Mouse (Mus musculus) megakaryocyte, embryonic 14.5 days (primary cell): ENCODE results near the gene Rhox1. TPM values are rescaled to one million over a fixed set of nuclear protein-coding genes. Genes with fewer than 3 reads are reported as not detected.

Experiments
- H3K27me3 ChIP-seq: replicated peaks from 2 replicates; pipeline ENCODE3; 2012; ENCODE audit warnings: inconsistent platforms
- H3K36me3 ChIP-seq: replicated peaks from 2 replicates; pipeline ENCODE3; 2012; ENCODE audit warnings: low read length, inconsistent platforms, mixed read lengths
- H3K4me1 ChIP-seq: 2 replicates; pipeline ENCODE4 v1.6.1; 2012; ENCODE audit warnings: inconsistent platforms
- H3K4me3 ChIP-seq: replicated peaks from 2 replicates; pipeline ENCODE3; 2012; ENCODE audit warnings: moderate library complexity, mild to moderate bottlenecking, inconsistent platforms
- H3K9me3 ChIP-seq: 2 replicates; pipeline ENCODE4 v1.6.1; 2012; ENCODE audit warnings: inconsistent platforms
- FLI1 ChIP-seq: IDR thresholded peaks from 2 replicates; pipeline ENCODE4 v1.6.1; 2012; ENCODE audit warnings: low read length, inconsistent platforms, mixed read lengths
- GATA1 ChIP-seq: IDR thresholded peaks from 3 replicates; pipeline ENCODE4 v1.6.1; 2012; ENCODE audit warnings: mixed read lengths, low read length, inconsistent platforms, borderline replicate concordance
- polyA plus RNA-seq: library from polyadenylated mRNA; stranded (reverse); fragments of >175 nt; gene quantifications from 2 replicates; pipeline ENCODE4 v1.2.3, GENCODE M21; 2012; ENCODE audit warnings: low replicate concordance; ENCODE audit not compliant: insufficient read depth

Rhox1 gene
- polyA plus RNA-seq, 1 experiment: not detected

- no peak overlapping the region for H3K4me3 ChIP-seq
- H3K27me3 ChIP-seq: peaks cover 7% of the 10 kb centered on the region
- H3K9me3 ChIP-seq: no peaks in the 10 kb centered on the region; the same call in 1 of the 2 replicates
- no peak for TF ChIP-seq FLI1
- TF ChIP-seq GATA1: no peak
- H3K4me1 ChIP-seq: peaks cover 18% of the 10 kb centered on the region
- no peaks in the 10 kb centered on the region for H3K36me3 ChIP-seq
These were observed 55.0 kb downstream of the Rhox1 start for GRCm38 (mm10) chrX:37167085-37167484.

Other genes starting within 250 kb of the Rhox1 start
- gene Sept6, start 230.5 kb downstream of the Rhox1 start, polyA plus RNA-seq: 0.92 and 3.7 TPM in 2 replicates
- not detected in 2 replicates for gene Sowahd, start 173.4 kb downstream of the Rhox1 start, polyA plus RNA-seq
- gene Rpl39, start 136.9 kb downstream of the Rhox1 start, polyA plus RNA-seq: 63.5 and 367 TPM in 2 replicates
- gene Upf3b, start 111.9 kb downstream of the Rhox1 start, polyA plus RNA-seq: 5.9 TPM in 1 of 2 replicates, not detected in the other
- 3.7 and 10.4 TPM in 2 replicates for gene Nkap, start 95.5 kb downstream of the Rhox1 start, polyA plus RNA-seq
- not detected in 2 replicates for gene Akap14, start 53.4 kb downstream of the Rhox1 start, polyA plus RNA-seq
- gene Ndufa1, start 31.1 kb downstream of the Rhox1 start, polyA plus RNA-seq: 38.5 and 272 TPM in 2 replicates
- gene Rnf113a1, start 31.0 kb downstream of the Rhox1 start, polyA plus RNA-seq: 3.0 TPM in 1 of 2 replicates, not detected in the other
- not detected in 2 replicates for gene Gm9, start 11.2 kb downstream of the Rhox1 start, polyA plus RNA-seq
- gene Rhox2a, start 22.7 kb upstream of the Rhox1 start, polyA plus RNA-seq: not detected in 2 replicates
- gene Rhox3a, start 27.7 kb upstream of the Rhox1 start, polyA plus RNA-seq: not detected in 2 replicates
- not detected in 2 replicates for gene Rhox4a, start 43.1 kb upstream of the Rhox1 start, polyA plus RNA-seq
- gene Rhox3a2, start 157.8 kb upstream of the Rhox1 start, polyA plus RNA-seq: not detected in 2 replicates
- not detected in 2 replicates for gene Rhox4a2, start 168.6 kb upstream of the Rhox1 start, polyA plus RNA-seq
- gene Rhox2b, start 189.8 kb upstream of the Rhox1 start, polyA plus RNA-seq: not detected in 2 replicates
- not detected in 2 replicates for gene Rhox4b, start 210.2 kb upstream of the Rhox1 start, polyA plus RNA-seq
- not detected in 2 replicates for gene Rhox2c, start 231.4 kb upstream of the Rhox1 start, polyA plus RNA-seq
- gene Rhox3c, start 236.3 kb upstream of the Rhox1 start, polyA plus RNA-seq: not detected in 2 replicates